Mouse (Mus musculus) frontal cortex, postnatal 36 days (tissue): ENCODE data around the gene Inhbc.

Source experiments
- DNase-seq, 2 experiments: peaks; one replicate each; pipeline ENCODE4 v3.0.0; 2022; ENCODE audit warnings: low spot score in 2 of 2

Gene Inhbc

GRCm38 (mm10) chr10:127369834-127370820, at the start of gene Inhbc:
Gene Inhbc (minus strand): TSS chr10:127370431.
- DNase-seq: no peak

DNA sequence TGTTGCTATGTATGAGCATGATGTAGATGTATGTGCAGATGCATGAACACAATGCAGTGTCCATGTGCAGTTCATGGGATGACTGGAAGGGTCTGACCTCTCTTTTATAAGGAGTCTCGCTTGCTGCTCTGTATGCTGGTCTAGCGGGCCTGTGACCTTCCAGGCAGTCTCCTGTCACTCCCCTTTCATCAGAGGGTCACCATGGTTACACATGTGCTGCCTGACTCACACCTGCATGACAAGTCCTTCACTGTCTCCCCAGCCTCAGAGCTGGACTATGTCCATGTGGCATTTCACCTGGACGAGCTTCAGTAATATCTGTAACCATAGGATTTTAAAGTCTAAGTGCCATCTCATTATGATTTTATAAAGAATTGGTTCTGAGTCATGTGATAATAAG, 43.9 kb upstream of the Inhbc start:
- no peak for DNase-seq

DNA sequence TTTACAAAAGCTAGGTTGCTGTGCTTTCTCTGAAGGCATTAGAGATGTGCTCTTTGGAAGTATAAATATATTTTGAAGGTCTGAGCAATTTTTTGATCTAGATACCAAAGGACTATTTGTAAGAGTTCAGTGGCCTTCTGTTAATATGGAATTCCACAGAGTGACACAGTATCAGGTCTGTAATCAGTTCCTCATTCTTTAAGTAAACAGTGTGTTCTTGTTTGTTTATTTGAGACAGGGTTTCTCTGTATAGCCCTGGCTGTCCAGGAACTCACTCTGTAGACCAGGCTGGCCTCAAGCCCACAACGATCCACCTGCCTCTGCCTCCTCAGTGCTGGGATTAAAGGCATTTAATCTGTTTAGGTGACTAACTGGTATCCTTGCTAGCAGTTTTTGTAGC, 43.4 kb upstream of the Inhbc start:
- no peak for DNase-seq

DNA sequence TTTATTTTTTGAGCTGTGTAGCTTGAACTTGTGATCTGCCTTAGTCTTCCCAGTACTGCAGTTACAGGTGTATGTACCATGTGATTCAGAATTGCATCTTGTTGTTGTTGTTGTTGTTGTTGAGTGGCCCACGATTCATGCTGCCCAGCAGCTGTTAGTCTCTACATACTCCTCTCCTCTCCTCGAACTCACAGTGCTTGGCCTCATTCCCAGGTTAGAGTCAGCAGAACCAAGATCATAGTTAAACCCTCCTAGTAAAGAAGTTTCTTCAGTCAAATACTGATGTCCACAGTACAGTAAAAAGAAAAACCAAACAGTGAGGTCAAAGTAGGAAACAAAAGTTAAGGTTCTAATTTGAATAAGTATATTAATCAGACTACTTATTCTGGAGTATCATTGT, 42.5 kb upstream of the Inhbc start:
- no peak for DNase-seq

DNA sequence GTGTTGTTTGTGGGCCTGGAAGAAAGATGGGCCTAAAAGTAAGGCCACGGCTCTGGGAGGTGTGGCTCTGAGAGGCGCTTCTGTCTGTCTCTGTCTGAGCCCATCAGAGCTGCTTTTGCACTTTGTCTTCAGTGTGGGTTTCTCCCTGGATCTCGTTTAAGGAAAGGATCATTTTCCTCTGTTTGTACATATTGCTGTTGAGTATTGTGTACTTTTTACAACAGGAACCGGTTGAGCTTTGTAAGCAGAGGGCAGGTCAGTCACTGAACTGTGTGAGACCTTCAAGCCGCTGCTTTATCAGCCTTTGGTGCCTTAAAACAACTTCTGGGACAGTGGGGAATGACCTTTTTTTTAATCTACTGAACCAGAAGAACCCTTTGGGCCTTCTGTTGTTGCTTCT, 41.9 kb upstream of the Inhbc start:
- DNase-seq: no peak

DNA sequence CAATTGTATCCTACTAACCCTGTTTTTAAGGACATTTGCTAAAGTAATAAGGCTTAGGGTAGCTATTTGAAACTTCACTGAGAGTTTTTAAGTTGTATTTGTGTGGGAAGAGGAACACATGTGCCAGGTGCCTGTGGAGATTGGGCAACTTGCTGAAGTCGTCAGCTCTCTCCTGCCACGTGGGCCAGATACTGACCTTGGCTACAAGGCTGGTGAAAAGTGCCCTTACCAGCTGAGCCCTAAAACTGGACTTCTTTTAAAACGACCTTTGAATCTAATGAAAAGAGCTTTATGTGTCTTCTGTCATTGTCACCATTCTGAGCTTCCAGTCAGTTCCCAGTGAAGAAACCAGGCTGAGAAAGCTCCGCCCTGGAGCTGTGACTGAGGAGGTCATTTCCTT, 37.2 kb upstream of the Inhbc start:
- DNase-seq: no peak

DNA sequence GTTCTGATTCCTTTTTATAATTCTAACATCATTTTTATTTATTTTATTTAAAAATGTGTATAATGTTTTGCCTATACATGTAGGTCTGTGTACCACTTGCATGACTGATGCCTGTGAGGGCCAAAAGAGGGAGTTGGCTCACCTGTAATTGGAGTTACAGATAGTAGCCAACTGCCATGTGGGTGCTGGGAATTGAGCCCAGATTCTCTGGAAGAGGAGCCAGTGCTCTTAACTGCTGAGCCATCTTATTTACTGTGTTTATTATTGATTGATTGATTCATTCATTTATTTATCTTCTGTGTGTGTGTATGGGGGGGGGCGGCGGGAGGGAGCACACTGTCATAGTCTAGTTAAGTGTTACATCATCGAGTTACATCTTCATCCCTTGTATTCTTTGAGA, 34.5 kb upstream of the Inhbc start:
- DNase-seq: no peak

- DNase-seq: no peak
These were observed 21.5 kb upstream of the Inhbc start for GRCm38 (mm10) chr10:127391774-127392173.

DNA sequence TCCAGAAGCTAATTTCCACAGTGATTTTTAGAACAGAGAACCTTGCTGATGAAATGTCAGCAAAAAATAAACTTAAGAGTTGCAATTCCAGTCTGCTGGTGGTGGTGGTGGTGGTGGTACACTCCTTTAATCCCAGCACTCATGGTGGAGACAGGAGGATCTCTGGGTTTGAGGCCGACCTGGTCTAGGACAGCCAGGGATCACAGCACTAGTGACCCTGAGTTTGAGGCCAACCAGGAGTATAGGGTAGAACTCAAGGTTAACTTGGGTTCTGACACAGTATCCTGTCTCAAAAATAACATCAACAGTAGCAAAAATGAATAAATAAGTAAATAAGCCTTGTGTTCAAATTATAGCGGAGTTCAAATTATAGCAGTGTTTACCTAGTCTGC, 11.5 kb upstream of the Inhbc start:
- DNase-seq: no peak

DNA sequence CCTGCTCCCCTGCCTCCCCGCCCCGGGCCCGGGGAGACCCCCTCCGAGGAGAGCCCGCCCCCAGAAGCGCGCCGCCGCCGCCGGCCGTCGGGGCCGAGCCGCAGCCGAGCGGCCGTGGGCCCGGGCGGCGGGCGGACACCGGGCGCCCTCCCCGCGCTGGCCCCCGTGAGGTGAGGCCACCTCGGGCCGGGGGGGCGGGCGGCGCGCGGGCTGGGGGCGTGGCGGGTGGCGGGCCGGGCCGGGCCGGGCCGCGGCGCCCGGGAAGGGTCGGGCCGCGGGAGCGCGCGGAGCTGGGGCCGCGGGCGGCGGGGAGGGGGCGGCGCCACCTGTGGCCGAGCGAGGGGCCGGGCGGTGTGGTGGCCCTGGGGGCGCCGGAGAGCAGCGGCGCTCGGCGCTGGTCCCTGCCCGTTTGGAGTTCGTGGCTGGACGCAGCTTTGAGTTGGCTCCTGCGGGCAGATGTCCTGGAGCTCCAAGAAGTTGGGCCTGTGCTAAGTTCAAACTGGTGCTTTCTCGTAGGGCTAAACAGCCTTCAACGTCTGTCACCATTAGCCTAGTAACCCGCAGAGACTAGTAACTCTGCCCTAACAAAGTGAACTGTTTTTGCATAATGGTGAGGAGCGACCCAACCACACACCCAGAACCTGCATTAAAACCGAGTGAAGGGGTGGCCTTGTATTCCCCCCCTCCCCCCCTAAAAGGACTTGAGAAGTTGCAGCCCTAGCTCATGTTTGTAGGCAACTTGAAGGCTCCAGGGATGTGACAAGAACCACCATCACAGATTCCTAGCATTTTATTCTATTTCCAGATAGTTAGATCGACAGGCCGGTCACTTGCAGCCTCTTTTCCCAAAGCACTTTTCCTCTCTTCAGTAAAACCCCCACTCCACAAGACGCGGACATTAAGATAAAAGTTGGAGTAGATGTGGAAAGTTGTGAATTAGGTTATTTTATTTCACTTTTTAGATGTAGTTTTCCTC, 10.8 kb upstream of the Inhbc start:
- peak; percentile 32 to 37 for DNase-seq

- DNase-seq: peak; percentile 87 to 91
These were observed 10.0 kb upstream of the Inhbc start, which contains the start of gene R3hdm2 for GRCm38 (mm10) chr10:127380251-127380691. Gene R3hdm2 (plus strand): TSS chr10:127380327.

- DNase-seq: no peak
These were observed 9.4 kb upstream of the Inhbc start for GRCm38 (mm10) chr10:127379654-127380053.

DNA sequence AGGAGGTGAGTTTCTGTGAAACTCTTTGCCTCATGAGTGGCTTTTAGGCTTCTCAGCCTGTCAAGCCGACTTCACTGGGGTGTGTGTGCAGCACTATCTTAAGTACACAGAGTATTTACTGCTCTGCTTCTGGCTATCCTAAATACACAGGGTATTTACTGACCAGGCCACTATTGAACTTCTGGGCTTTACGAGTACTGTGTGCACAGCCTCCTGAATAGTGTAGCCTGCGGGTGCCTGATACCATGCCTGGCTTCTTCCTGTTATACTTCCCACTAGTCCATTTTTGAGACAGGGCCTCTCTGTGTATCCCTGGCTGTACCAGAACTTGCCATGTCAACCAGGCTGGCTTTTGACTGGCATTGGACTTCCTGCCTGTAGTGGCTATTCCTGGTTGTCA, 7.5 kb upstream of the Inhbc start:
- DNase-seq: no peak

- no peak for DNase-seq
These were observed 792 bp upstream of the Inhbc start for GRCm38 (mm10) chr10:127371023-127371422.

DNA sequence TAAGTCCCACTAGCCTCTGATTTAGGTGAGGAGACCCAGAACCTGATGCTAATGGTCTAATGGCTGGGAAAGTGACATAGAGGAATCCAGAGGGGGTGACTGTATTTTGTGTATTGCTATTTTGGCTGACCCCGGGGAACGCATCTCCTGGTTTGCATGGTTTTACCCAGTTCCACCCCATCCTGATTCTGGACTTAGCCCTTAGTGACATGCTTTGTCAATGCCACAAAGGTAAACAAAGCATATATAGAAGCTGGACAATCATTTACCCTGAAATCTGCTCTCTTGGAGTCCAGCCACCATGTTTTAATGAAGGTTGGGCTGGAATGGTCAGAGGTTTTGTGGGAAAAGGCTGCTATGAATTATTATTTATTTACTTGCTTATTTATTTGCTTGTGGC, 2.0 kb downstream of the Inhbc start:
- no peak for DNase-seq

- no peak for DNase-seq
These were observed 3.1 kb downstream of the Inhbc start for GRCm38 (mm10) chr10:127367116-127367515.

- no peak for DNase-seq
These were observed 9.5 kb downstream of the Inhbc start for GRCm38 (mm10) chr10:127360714-127361113.

DNA sequence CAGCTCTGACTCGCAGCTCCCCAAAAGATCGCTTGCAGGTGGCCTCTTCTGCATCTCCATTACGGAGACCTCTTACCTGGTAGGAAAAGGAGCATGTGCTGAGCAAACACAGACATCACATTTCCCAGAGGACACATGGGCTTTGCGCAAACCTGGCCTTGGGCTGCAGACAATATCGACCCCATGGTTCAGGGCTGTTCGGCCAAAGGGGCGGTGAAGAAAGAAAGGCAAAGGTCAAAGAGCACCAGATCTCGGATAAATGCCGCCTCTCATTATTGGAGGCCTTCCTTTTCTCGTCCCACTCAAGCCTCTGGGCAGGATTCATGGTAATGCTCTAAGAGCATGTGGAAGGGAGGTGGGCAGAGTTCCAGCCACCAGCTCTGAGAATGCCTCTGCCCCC, 14.9 kb downstream of the Inhbc start:
- DNase-seq: no peak

DNA sequence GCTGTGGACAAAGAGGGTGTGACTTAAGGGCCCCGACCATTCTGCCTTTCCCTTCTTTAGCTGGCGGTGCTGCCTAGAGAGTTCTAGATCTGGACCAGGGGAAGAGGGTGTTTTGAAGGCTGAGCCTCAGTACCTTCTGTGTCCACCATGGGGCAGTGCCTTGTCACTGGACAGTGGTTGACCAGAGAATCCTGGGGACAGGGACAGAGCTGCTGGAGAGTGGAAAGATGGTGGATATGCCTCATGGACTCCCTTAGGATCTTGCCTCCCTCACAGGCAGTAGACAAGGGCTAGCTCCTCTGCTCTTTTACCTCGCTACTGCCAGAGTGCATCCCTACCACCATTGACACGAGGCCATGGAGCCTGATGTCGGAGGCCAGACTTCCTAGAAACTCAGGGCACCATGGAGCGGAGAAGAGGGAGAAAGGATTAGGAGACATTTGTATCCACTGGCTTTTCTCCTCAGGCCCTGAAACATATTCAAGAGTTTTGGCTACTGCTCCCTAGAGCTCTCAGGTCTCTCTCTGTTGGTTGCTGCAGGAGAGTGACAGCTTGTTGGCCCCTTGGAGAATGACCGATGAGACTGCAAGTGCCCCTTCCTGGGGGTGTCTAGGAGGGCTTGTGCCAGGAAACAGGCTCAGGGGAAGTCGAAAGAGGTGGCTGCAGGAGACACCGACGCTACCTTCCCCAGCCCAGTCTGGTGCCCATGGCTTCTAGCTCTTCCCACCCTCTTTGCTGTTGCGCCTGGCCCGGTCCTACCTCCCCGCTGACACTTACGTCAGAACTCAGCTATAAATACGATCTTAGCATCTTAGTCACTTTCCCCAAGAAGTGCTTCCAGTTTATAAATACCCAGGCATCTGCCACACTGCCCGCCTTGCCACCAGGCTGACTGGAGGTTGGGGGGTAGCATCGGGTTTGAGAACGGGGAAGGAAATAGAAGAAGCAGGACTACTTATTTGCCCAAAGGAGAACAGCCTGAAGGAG, 16.0 kb downstream of the Inhbc start, which contains the start of gene Inhbe:
TSS of gene Inhbe (minus strand) at position 503 of the 987 bp plus-strand sequence.
- DNase-seq: peak; percentile 80 to 90

GRCm38 (mm10) chr10:127352766-127353165, 17.5 kb downstream of the Inhbc start:
- DNase-seq: no peak

DNA sequence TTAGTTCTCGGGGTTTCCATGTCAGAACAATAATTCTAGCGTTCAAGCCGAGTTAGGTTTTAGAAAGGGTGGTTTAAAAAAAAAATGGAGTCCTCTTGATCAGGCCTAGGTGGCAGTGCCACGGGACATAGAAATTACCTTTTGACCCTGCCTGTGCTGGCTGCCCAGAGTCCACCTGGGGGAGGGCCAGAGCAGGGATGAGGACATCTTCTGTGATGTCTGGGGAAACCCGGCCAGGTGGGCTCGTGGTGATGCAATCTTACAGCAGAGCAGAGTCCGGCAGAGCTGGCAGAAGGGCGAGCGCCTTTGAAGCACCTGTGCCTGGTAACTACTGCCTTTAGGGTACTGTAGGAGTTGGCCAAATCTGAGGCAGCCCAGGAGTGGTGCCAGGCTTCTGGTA, 18.0 kb downstream of the Inhbc start:
- DNase-seq: no peak
